Mouse (Mus musculus) bone marrow, adult 2 months (tissue): ENCODE measurements around the gene Slc30a3.

ENCODE experiments used
- CTCF ChIP-seq: fragments of 200-500 bp; IDR thresholded peaks from 2 replicates; pipeline ENCODE4 v1.5.1; 2011; ENCODE audit warnings: low read length, control low read depth; ENCODE audit not compliant: control insufficient read depth, insufficient read depth
- POLR2A ChIP-seq: fragments of 200-500 bp; IDR thresholded peaks from 2 replicates; pipeline ENCODE4 v1.6.1; 2011; ENCODE audit warnings: low read depth, mild to moderate bottlenecking, control low read depth, low read length, borderline replicate concordance; ENCODE audit not compliant: control insufficient read depth

DNA sequence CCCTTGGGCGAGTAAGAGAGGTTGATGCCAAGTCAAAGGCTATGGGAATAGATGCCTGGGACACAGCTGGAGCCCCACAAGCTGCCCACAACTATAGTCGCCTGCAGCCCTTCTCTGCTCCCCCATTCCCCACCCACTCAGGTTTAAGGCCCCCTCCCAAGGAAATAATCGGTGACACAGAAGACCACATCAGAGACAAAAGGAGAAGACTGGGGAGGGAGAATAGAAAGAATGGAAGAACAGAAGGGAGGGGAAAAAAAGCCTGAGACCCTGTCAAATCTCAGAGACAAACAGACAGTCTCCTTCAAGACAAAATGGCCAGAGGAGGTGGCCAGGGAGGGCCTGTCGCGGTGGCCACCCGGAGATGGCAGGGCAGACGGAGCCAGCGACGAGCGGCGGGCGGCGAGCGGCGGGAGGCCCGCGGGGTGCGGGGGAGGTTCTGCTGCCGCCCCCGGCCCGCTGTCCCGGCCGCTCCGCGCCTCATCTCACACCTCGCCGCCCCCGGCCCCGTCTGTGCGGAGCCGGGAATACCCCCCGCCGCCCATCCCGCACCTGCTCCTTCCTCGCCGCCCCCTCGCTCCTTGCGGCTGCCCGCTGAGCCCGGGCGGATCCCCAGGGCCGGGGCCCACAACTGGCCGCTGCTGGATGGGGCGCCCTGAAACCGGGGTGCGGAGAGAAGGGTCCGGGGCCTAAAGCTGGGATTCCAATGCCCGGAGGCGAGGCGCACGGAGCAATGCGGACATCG is 15.6 kb downstream of the Slc30a3 start:
- TF ChIP-seq CTCF (no peak), POLR2A (no peak)
